Mouse (Mus musculus) fibroblast of lung, adult 2 months (primary cell): ENCODE data around the gene H2-M2.
"Not testable (repeated sequence)": the region's sequence is repeated elsewhere in the genome, so short reads cannot be mapped to it uniquely, and the experiment has no call there.

Experiments used
- DNase-seq: peaks from one replicate; pipeline ENCODE4 v3.0.0-alpha.2; 2011; ENCODE audit warnings: low read depth

Gene H2-M2

GRCm38 (mm10) chr17:37483452-37483851 lies at the start of gene H2-M2:
Gene H2-M2 (minus strand): TSS chr17:37483552.
- no peak for DNase-seq

- not testable (repeated sequence) for DNase-seq
These were observed 42.1 kb upstream of the H2-M2 start for GRCm38 (mm10) chr17:37525427-37525826.

- DNase-seq = not testable (repeated sequence)
These were observed 41.3 kb upstream of the H2-M2 start for GRCm38 (mm10) chr17:37524612-37525011.

- no peak for DNase-seq
These were observed 24.4 kb upstream of the H2-M2 start, which contains the start of gene Olfr111 for GRCm38 (mm10) chr17:37507730-37508129. Gene Olfr111 (plus strand): TSS chr17:37508030.

- DNase-seq = no peak
These were observed 8.7 kb upstream of the H2-M2 start, which contains the start of gene Olfr110 for GRCm38 (mm10) chr17:37491930-37492518. Gene Olfr110 (plus strand): TSS chr17:37492468.

GRCm38 (mm10) chr17:37458616-37459015 lies 24.7 kb downstream of the H2-M2 start, which contains the start of gene Olfr109:
Gene Olfr109 (plus strand): TSS chr17:37458916.
- no peak for DNase-seq

GRCm38 (mm10) chr17:37445180-37445579 lies 38.2 kb downstream of the H2-M2 start, which contains the start of gene Olfr108:
Gene Olfr108 (plus strand): TSS chr17:37445480.
- DNase-seq = no peak
